Mouse (Mus musculus): Measurements from ENCODE around the gene Il12rb2. TPM values are rescaled to one million over a fixed set of nuclear protein-coding genes. Genes with fewer than 3 reads are reported as not detected.

Gene Il12rb2
- 1.3 TPM in 1 of 2 replicates, not detected in the other for polyA plus RNA-seq (2011; ENCODE audit: insufficient read depth, insufficient read length, low replicate concordance, missing spikeins)

DNA sequence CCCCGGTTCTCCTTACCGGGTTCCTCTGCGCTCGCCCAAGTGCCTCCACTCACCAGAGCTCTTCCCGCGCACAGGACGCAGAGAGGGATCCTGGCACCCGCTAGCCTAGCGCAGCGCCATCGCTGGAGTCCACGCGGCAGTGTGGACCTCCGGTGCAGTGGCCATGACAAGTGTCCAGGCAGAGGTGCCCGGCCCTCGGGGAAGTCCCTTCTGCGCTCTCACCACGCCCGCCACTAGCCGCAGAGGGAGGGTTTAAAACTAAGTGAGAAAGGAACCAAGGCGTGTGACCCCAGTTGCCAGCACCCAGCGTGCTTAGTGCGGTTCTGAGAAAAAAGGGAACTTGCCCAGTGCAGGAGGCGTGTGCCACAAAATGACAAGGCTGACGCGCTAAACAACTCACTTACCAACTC, at the start of gene Il12rb2:
Gene Il12rb2 (minus strand): TSS at position 207 of the 410 bp plus-strand sequence.
- 1% methylated on average over 26 of the region's 26 CpGs for WGBS
- Histone ChIP-seq H3K27ac (ENCODE audit: control insufficient read depth, insufficient read depth, low read depth, low read length, poor library complexity) (peak within 1 kb of the TSS; percentile 34; the same call in 1 of the 2 replicates), H3K4me1 (ENCODE audit: control insufficient read depth, insufficient read depth, low read length) (no peaks in the 10 kb centered on the region; the same call in none of the 2 replicates), H3K4me3 (replicated peaks; ENCODE audit: control insufficient read depth, low read depth, low read length) (peak within 1 kb of the TSS; percentile 72)
- TF ChIP-seq POLR2A (IDR thresholded peaks at IDR 0.05; ENCODE audit: borderline replicate concordance, control insufficient read depth, low read depth, low read length): no peak
- no peak for TF ChIP-seq CTCF (IDR thresholded peaks at IDR 0.05; ENCODE audit: control insufficient read depth, insufficient read depth, low read length)

DNA sequence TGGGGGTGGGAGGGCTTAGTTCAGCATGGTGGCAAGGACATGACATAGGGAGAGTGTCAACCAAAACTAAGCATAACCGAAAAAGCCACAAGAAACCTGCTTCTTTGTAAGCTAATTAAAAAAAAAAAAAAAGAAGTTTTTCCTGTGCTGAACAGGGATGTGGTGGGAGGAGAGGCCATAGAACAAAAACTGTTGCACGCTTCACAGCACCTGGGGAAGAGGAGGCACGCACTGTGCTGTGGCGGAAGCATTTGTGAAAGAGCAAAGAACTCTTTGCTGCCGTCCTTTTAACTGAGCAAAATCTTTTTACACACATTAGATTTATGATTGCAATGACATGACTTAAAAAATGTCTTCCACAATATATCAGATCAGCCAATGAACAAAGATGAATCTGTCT, 45.8 kb upstream of the Il12rb2 start:
- no peak for TF ChIP-seq CTCF (IDR thresholded peaks at IDR 0.05; ENCODE audit: control insufficient read depth, insufficient read depth, low read length)
- no peak for TF ChIP-seq POLR2A (IDR thresholded peaks at IDR 0.05; ENCODE audit: borderline replicate concordance, control insufficient read depth, low read depth, low read length)
- no peak overlapping the region for H3K27ac ChIP-seq (ENCODE audit: control insufficient read depth, insufficient read depth, low read depth, low read length, poor library complexity)
- WGBS: 50% methylated on average over 5 of the region's 5 CpGs
- no peaks in the 10 kb centered on the region for H3K4me1 ChIP-seq (ENCODE audit: control insufficient read depth, insufficient read depth, low read length)
- H3K4me3 ChIP-seq (replicated peaks; ENCODE audit: control insufficient read depth, low read depth, low read length): no peak overlapping the region

DNA sequence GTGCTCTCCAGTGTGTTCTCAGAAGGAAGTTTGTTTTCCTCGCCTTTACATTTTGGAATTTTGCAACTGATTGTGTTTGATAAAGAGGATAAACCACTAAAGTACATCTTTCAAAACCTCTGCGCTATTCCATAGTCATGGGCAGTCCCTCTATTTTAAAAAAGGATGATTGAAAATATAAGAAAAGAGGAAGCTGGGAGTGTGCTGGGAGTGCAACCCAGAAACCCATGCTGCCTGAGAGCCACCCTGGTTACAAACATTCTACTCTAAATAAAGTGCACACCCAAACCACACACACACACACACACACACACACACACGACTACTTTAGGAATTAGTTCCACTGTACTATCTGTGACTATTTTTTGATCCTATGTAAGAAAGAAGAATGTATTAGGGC, 40.6 kb upstream of the Il12rb2 start:
- Histone ChIP-seq H3K27ac (ENCODE audit: control insufficient read depth, insufficient read depth, low read depth, low read length, poor library complexity) (no peak overlapping the region), H3K4me3 (replicated peaks; ENCODE audit: control insufficient read depth, low read depth, low read length) (no peak overlapping the region), H3K4me1 (ENCODE audit: control insufficient read depth, insufficient read depth, low read length) (peaks cover 2% of the 10 kb centered on the region)
- no peak for TF ChIP-seq CTCF (IDR thresholded peaks at IDR 0.05; ENCODE audit: control insufficient read depth, insufficient read depth, low read length)
- TF ChIP-seq POLR2A (IDR thresholded peaks at IDR 0.05; ENCODE audit: borderline replicate concordance, control insufficient read depth, low read depth, low read length): no peak
- 27% methylated on average over 3 of the region's 3 CpGs for WGBS

DNA sequence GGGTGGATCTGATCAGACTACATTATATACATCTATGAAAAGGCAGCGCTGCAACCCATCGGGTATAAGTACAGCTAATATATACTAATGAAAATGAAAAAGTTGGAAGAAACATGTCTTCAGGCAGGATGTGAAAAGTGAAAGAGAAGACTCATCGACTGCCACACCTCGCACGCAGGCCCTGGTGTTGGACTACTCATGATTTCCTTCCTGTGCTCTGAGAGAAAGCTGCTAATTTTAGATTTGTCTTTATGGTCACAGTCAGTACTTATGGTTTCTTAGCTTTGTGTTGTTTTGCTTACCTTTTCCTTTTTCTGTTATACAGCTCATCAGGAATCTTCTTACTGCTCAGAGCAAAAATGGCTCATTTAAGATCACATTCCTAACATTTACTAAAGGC, 39.3 kb upstream of the Il12rb2 start:
- 30% methylated on average over 5 of the region's 5 CpGs for WGBS
- no peak overlapping the region for H3K4me3 ChIP-seq (replicated peaks; ENCODE audit: control insufficient read depth, low read depth, low read length)
- H3K4me1 ChIP-seq (ENCODE audit: control insufficient read depth, insufficient read depth, low read length): peaks cover 2% of the 10 kb centered on the region
- TF ChIP-seq POLR2A (IDR thresholded peaks at IDR 0.05; ENCODE audit: borderline replicate concordance, control insufficient read depth, low read depth, low read length) (no peak), CTCF (IDR thresholded peaks at IDR 0.05; ENCODE audit: control insufficient read depth, insufficient read depth, low read length) (no peak)
- H3K27ac ChIP-seq (ENCODE audit: control insufficient read depth, insufficient read depth, low read depth, low read length, poor library complexity): no peak overlapping the region

DNA sequence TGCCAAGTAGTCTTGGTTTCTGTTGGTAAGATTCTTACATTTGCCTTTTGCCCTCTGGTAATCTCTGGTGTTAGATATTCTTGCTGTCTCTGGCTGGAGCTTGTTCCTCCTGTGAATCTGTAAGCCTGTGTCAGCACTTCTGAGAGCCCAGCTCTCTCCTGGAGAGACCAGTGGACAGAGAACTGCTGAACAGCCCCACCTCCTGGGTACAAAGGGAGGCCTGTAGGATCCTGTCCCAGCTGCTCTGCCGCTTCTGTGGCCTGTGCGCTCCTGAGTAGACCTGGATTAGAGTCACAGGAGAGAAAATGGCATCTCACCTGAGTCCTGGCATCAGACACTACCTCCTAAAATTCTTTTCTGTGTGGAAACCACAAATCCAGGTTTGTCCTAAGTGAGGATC, 37.4 kb upstream of the Il12rb2 start:
- WGBS: 90% methylated on average over 2 of the region's 2 CpGs
- TF ChIP-seq CTCF (IDR thresholded peaks at IDR 0.05; ENCODE audit: control insufficient read depth, insufficient read depth, low read length) (no peak), POLR2A (IDR thresholded peaks at IDR 0.05; ENCODE audit: borderline replicate concordance, control insufficient read depth, low read depth, low read length) (no peak)
- no peak overlapping the region for H3K27ac ChIP-seq (ENCODE audit: control insufficient read depth, insufficient read depth, low read depth, low read length, poor library complexity)
- peaks cover 2% of the 10 kb centered on the region for H3K4me1 ChIP-seq (ENCODE audit: control insufficient read depth, insufficient read depth, low read length)
- H3K4me3 ChIP-seq (replicated peaks; ENCODE audit: control insufficient read depth, low read depth, low read length): no peak overlapping the region

DNA sequence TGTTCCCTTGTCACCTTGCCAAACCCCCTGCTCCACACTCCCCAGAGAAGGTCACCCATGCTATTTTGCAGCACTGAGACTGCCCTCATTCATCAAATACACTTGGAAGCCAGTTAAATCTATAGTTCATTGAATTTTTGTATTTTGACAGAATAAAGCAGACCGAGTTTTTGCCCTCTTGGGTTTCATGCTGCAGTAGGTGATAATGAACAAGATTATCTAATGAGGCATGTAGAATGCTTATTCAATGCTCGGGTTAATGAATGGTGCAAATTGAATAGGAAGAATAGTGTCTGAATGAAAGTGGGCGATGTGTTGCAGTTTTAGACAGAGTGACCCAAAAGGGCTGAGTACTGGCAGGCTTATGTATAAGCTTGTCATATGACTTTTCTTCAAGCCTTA, 29.3 kb upstream of the Il12rb2 start:
- TF ChIP-seq POLR2A (IDR thresholded peaks at IDR 0.05; ENCODE audit: borderline replicate concordance, control insufficient read depth, low read depth, low read length) (no peak), CTCF (IDR thresholded peaks at IDR 0.05; ENCODE audit: control insufficient read depth, insufficient read depth, low read length) (no peak)
- Histone ChIP-seq H3K27ac (ENCODE audit: control insufficient read depth, insufficient read depth, low read depth, low read length, poor library complexity) (no peak overlapping the region), H3K4me1 (ENCODE audit: control insufficient read depth, insufficient read depth, low read length) (no peaks in the 10 kb centered on the region), H3K4me3 (replicated peaks; ENCODE audit: control insufficient read depth, low read depth, low read length) (no peak overlapping the region)
- WGBS: 80% methylated on average over 3 of the region's 3 CpGs

DNA sequence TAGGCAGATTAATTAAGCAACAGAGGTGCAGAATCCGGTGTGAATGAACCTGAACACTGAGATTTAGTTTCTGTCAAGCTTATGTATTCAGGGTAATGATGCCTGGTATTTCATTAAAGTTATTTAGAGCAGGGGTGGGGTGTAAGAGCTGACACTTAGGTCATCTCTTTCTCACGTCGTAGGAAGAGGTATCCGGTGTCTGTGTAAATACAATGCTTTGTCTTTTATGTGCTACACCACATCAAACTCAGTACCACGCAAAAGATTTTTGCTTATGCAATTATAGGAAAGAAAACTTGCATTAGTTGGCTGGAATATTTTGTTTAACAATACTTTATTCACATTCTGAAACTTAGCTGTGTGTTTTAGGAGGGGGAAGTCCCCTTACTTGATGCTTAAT, 23.6 kb upstream of the Il12rb2 start:
- no peak overlapping the region for H3K4me3 ChIP-seq (replicated peaks; ENCODE audit: control insufficient read depth, low read depth, low read length)
- TF ChIP-seq CTCF (IDR thresholded peaks at IDR 0.05; ENCODE audit: control insufficient read depth, insufficient read depth, low read length): no peak
- no peak for TF ChIP-seq POLR2A (IDR thresholded peaks at IDR 0.05; ENCODE audit: borderline replicate concordance, control insufficient read depth, low read depth, low read length)
- H3K4me1 ChIP-seq (ENCODE audit: control insufficient read depth, insufficient read depth, low read length): no peaks in the 10 kb centered on the region
- H3K27ac ChIP-seq (ENCODE audit: control insufficient read depth, insufficient read depth, low read depth, low read length, poor library complexity): no peak overlapping the region
- 85% methylated on average over 5 of the region's 5 CpGs for WGBS

DNA sequence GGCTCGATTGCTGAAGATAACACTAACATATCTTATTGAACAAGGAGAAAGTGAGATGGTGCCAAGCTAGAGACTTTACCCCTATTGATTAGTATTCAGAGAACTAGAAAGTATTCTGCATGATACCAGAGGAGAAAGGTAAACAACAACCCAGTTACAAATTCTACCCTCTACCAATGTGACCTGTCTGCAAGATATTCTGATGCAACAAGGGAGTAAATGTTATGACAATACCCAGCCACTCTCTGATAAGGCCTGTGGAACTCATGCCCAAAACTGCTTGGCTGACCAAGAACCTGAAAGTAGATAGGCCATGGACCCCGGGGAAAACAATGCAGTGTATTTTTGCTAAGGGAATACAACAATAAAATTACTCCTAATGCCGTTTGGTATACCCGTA, 10.2 kb downstream of the Il12rb2 start:
- 87% methylated on average over 4 of the region's 4 CpGs for WGBS
- H3K4me1 ChIP-seq (ENCODE audit: control insufficient read depth, insufficient read depth, low read length): no peaks in the 10 kb centered on the region
- H3K4me3 ChIP-seq (replicated peaks; ENCODE audit: control insufficient read depth, low read depth, low read length): no peak overlapping the region
- TF ChIP-seq CTCF (IDR thresholded peaks at IDR 0.05; ENCODE audit: control insufficient read depth, insufficient read depth, low read length) (no peak), POLR2A (IDR thresholded peaks at IDR 0.05; ENCODE audit: borderline replicate concordance, control insufficient read depth, low read depth, low read length) (no peak)
- H3K27ac ChIP-seq (ENCODE audit: control insufficient read depth, insufficient read depth, low read depth, low read length, poor library complexity): no peak overlapping the region

DNA sequence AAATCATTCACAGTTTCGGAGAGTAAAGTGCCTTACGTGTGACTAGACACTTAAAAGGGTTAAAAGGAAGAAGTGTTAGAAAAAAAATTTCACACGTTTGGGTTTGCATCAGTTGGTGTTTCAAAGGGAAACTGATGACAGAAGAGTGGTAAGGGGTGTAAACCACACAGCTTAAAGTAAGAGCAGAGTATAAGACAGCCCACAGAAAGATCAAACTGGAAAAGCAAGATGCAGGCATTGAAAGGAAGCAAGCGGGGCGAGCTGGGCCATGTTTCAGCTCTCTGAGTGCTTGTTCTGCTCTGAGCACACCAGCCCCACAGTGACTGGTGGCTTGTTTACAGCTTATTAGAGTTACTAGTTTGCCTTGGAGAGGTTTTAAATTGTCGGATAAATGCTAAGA, 27.9 kb downstream of the Il12rb2 start:
- no peak for TF ChIP-seq CTCF (IDR thresholded peaks at IDR 0.05; ENCODE audit: control insufficient read depth, insufficient read depth, low read length)
- TF ChIP-seq POLR2A (IDR thresholded peaks at IDR 0.05; ENCODE audit: borderline replicate concordance, control insufficient read depth, low read depth, low read length): no peak
- Histone ChIP-seq H3K4me3 (replicated peaks; ENCODE audit: control insufficient read depth, low read depth, low read length) (no peak overlapping the region), H3K27ac (ENCODE audit: control insufficient read depth, insufficient read depth, low read depth, low read length, poor library complexity) (no peak overlapping the region), H3K4me1 (ENCODE audit: control insufficient read depth, insufficient read depth, low read length) (no peaks in the 10 kb centered on the region)
- WGBS: 35% methylated on average over 6 of the region's 6 CpGs

Measured in bone marrow, adult 2 months (tissue).